Mouse (Mus musculus): ENCODE measurements at regions not wholly inside any gene's neighbourhood (a gene's known extent, or its start where the extent isn't known, plus 50 kb on each side); places are given as distances from the start of the nearest gene placed in this dataset.
"Not testable (repeated sequence)": the region's sequence is repeated elsewhere in the genome, so short reads cannot be mapped to it uniquely, and the experiment has no call there.

DNA sequence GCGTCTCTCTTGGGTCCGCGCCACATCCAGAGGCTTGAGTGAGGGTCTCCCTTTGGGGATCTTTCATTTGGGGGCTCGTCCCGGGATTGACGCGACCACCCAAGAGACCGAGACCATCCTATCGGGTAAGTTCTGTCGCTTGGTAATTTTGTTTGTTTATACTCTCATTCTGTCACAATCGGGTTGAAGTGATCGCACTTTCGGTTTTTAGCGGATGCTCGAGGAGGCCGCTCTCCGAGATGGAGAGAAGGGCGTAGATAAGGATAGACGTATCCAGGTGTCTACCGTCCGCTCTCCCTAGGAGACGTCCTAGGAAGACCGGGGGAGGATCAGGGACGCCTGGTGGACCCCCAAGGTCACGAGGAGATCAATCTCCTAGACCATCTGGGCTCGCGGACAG is 199.3 kb upstream of the Mrpl21 start:
- peak; percentile 7 to 10 for DNase-seq

- DNase-seq: not testable (repeated sequence)
These were observed 190.9 kb upstream of the Mrpl21 start for GRCm38 (mm10) chr19:3091771-3092170.
